Mouse (Mus musculus): ENCODE results near the gene Kmt5a. TPM values are rescaled to one million over a fixed set of nuclear protein-coding genes. Genes with fewer than 3 reads are reported as not detected.

Gene Kmt5a
- total and polyA plus RNA-seq, 2 experiments from 2014 or later = 27.7 to 82.9 TPM

- WGBS = 81% methylated on average over 5 of the region's 5 CpGs
- H3K4me1 ChIP-seq (ENCODE audit: control insufficient read depth, insufficient read depth) = no peaks in the 10 kb centered on the region
- no peak overlapping the region for H3K9ac ChIP-seq (replicated peaks; ENCODE audit: low read depth, low read length)
- no peaks in the 10 kb centered on the region for H3K27me3 ChIP-seq (ENCODE audit: control insufficient read depth, insufficient read depth, low read length)
- H3K4me2 ChIP-seq (ENCODE audit: low read depth, low read length) = no peak overlapping the region
- TF ChIP-seq EP300 (IDR thresholded peaks at IDR 0.05; ENCODE audit: low read depth) = no peak
- no peak for TF ChIP-seq CTCF (IDR thresholded peaks at IDR 0.05; ENCODE audit: low read depth)
- H3K27ac ChIP-seq (ENCODE audit: low read depth) = no peak overlapping the region
- DNase-seq (ENCODE audit: low spot score) (no peak), ATAC-seq (ENCODE audit: insufficient read depth, low read depth) (no peak)
- H3K9me3 ChIP-seq (replicated peaks; ENCODE audit: control insufficient read depth, low read length) = no peaks in the 10 kb centered on the region
- no peak overlapping the region for H3K4me3 ChIP-seq (ENCODE audit: low read depth, low read length)
- peaks cover 56% of the 10 kb centered on the region for H3K36me3 ChIP-seq (replicated peaks; ENCODE audit: control insufficient read depth, insufficient read depth, low read length)
These were observed 23.7 kb downstream of the Kmt5a start for GRCm38 (mm10) chr5:124463462-124463861.

- no peak for TF ChIP-seq EP300 (IDR thresholded peaks at IDR 0.05; ENCODE audit: low read depth)
- no peak for TF ChIP-seq CTCF (IDR thresholded peaks at IDR 0.05; ENCODE audit: low read depth)
- ATAC-seq (ENCODE audit: insufficient read depth, low read depth) = no peak
- Histone ChIP-seq H3K9ac (replicated peaks; ENCODE audit: low read depth, low read length) (no peak overlapping the region), H3K27me3 (ENCODE audit: control insufficient read depth, insufficient read depth, low read length) (no peaks in the 10 kb centered on the region), H3K4me1 (ENCODE audit: control insufficient read depth, insufficient read depth) (no peaks in the 10 kb centered on the region), H3K4me2 (ENCODE audit: low read depth, low read length) (no peak overlapping the region), H3K27ac (ENCODE audit: low read depth) (no peak overlapping the region), H3K4me3 (ENCODE audit: low read depth, low read length) (no peak overlapping the region), H3K36me3 (replicated peaks; ENCODE audit: control insufficient read depth, insufficient read depth, low read length) (peaks cover 44% of the 10 kb centered on the region), H3K9me3 (replicated peaks; ENCODE audit: control insufficient read depth, low read length) (no peaks in the 10 kb centered on the region)
- DNase-seq (ENCODE audit: low spot score) = no peak
These were observed 25.2 kb downstream of the Kmt5a start for GRCm38 (mm10) chr5:124464905-124465304.

- peaks cover 24% of the 10 kb centered on the region for H3K36me3 ChIP-seq (replicated peaks; ENCODE audit: control insufficient read depth, insufficient read depth, low read length)
- H3K4me1 ChIP-seq (ENCODE audit: control insufficient read depth, insufficient read depth) = no peaks in the 10 kb centered on the region
- TF ChIP-seq CTCF (IDR thresholded peaks at IDR 0.05; ENCODE audit: low read depth) = no peak
- no peak for TF ChIP-seq EP300 (IDR thresholded peaks at IDR 0.05; ENCODE audit: low read depth)
- ATAC-seq (ENCODE audit: insufficient read depth, low read depth) (no peak), DNase-seq (ENCODE audit: low spot score) (no peak)
- no peaks in the 10 kb centered on the region for H3K27me3 ChIP-seq (ENCODE audit: control insufficient read depth, insufficient read depth, low read length)
- 90% methylated on average over 1 of the region's 1 CpGs for WGBS
- no peaks in the 10 kb centered on the region for H3K9me3 ChIP-seq (replicated peaks; ENCODE audit: control insufficient read depth, low read length)
- H3K9ac ChIP-seq (replicated peaks; ENCODE audit: low read depth, low read length) = no peak overlapping the region
- no peak overlapping the region for H3K4me3 ChIP-seq (ENCODE audit: low read depth, low read length)
- no peak overlapping the region for H3K27ac ChIP-seq (ENCODE audit: low read depth)
- H3K4me2 ChIP-seq (ENCODE audit: low read depth, low read length) = no peak overlapping the region
These were observed 28.0 kb downstream of the Kmt5a start for GRCm38 (mm10) chr5:124467766-124468165.

- 81% methylated on average over 7 of the region's 7 CpGs for WGBS
- DNase-seq (ENCODE audit: low spot score) = no peak
- Histone ChIP-seq H3K4me3 (ENCODE audit: low read depth, low read length) (no peak overlapping the region), H3K9ac (replicated peaks; ENCODE audit: low read depth, low read length) (no peak overlapping the region), H3K36me3 (replicated peaks; ENCODE audit: control insufficient read depth, insufficient read depth, low read length) (peaks cover 19% of the 10 kb centered on the region), H3K4me1 (ENCODE audit: control insufficient read depth, insufficient read depth) (no peaks in the 10 kb centered on the region), H3K9me3 (replicated peaks; ENCODE audit: control insufficient read depth, low read length) (no peaks in the 10 kb centered on the region), H3K27me3 (ENCODE audit: control insufficient read depth, insufficient read depth, low read length) (no peaks in the 10 kb centered on the region), H3K27ac (ENCODE audit: low read depth) (no peak overlapping the region), H3K4me2 (ENCODE audit: low read depth, low read length) (no peak overlapping the region)
- TF ChIP-seq CTCF (IDR thresholded peaks at IDR 0.05; ENCODE audit: low read depth) (no peak), EP300 (IDR thresholded peaks at IDR 0.05; ENCODE audit: low read depth) (no peak)
- ATAC-seq (ENCODE audit: insufficient read depth, low read depth) = no peak
These were observed 28.6 kb downstream of the Kmt5a start for GRCm38 (mm10) chr5:124468365-124468764.

- 87% methylated on average over 6 of the region's 6 CpGs for WGBS
- H3K4me2 ChIP-seq (ENCODE audit: low read depth, low read length) = no peak overlapping the region
- DNase-seq (ENCODE audit: low spot score) = no peak
- H3K4me3 ChIP-seq (ENCODE audit: low read depth, low read length) = no peak overlapping the region
- ATAC-seq (ENCODE audit: insufficient read depth, low read depth) = no peak
- TF ChIP-seq CTCF (IDR thresholded peaks at IDR 0.05; ENCODE audit: low read depth) (no peak), EP300 (IDR thresholded peaks at IDR 0.05; ENCODE audit: low read depth) (no peak)
- no peaks in the 10 kb centered on the region for H3K9me3 ChIP-seq (replicated peaks; ENCODE audit: control insufficient read depth, low read length)
- H3K27ac ChIP-seq (ENCODE audit: low read depth) = no peak overlapping the region
- H3K36me3 ChIP-seq (replicated peaks; ENCODE audit: control insufficient read depth, insufficient read depth, low read length) = peaks cover 12% of the 10 kb centered on the region; the same call in 1 of the 2 replicates
- H3K27me3 ChIP-seq (ENCODE audit: control insufficient read depth, insufficient read depth, low read length) = no peaks in the 10 kb centered on the region
- no peaks in the 10 kb centered on the region for H3K4me1 ChIP-seq (ENCODE audit: control insufficient read depth, insufficient read depth)
- no peak overlapping the region for H3K9ac ChIP-seq (replicated peaks; ENCODE audit: low read depth, low read length)
These were observed 29.8 kb downstream of the Kmt5a start for GRCm38 (mm10) chr5:124469486-124469885.

- ATAC-seq (ENCODE audit: insufficient read depth, low read depth) (no peak), DNase-seq (ENCODE audit: low spot score) (no peak)
- H3K27ac ChIP-seq (ENCODE audit: low read depth) = no peak overlapping the region
- 76% methylated on average over 6 of the region's 6 CpGs for WGBS
- peaks cover 12% of the 10 kb centered on the region; the same call in 1 of the 2 replicates for H3K36me3 ChIP-seq (replicated peaks; ENCODE audit: control insufficient read depth, insufficient read depth, low read length)
- TF ChIP-seq CTCF (IDR thresholded peaks at IDR 0.05; ENCODE audit: low read depth) (no peak), EP300 (IDR thresholded peaks at IDR 0.05; ENCODE audit: low read depth) (no peak)
- no peak overlapping the region for H3K4me3 ChIP-seq (ENCODE audit: low read depth, low read length)
- H3K4me2 ChIP-seq (ENCODE audit: low read depth, low read length) = no peak overlapping the region
- H3K9me3 ChIP-seq (replicated peaks; ENCODE audit: control insufficient read depth, low read length) = no peaks in the 10 kb centered on the region
- H3K27me3 ChIP-seq (ENCODE audit: control insufficient read depth, insufficient read depth, low read length) = no peaks in the 10 kb centered on the region
- H3K9ac ChIP-seq (replicated peaks; ENCODE audit: low read depth, low read length) = no peak overlapping the region
- no peaks in the 10 kb centered on the region for H3K4me1 ChIP-seq (ENCODE audit: control insufficient read depth, insufficient read depth)
These were observed 31.0 kb downstream of the Kmt5a start for GRCm38 (mm10) chr5:124470591-124471171.
